Mouse (Mus musculus): ENCODE results near the gene Map1s. TPM values are rescaled to one million over a fixed set of nuclear protein-coding genes. Genes with fewer than 3 reads are reported as not detected.

Map1s gene
- polyA plus RNA-seq, 1 experiment from 2014 or later = 15.2 TPM

- 8% methylated on average over 21 of the region's 21 CpGs for WGBS
- no peak for TF ChIP-seq CTCF (IDR thresholded peaks at IDR 0.05; ENCODE audit: low read depth)
- H3K9ac ChIP-seq (ENCODE audit: low read length) = no peak overlapping the region
- peak; percentile 97 for DNase-seq (ENCODE audit: low spot score)
- peaks cover 12% of the 10 kb centered on the region for H3K36me3 ChIP-seq (ENCODE audit: control insufficient read depth, insufficient read depth, low read length)
- H3K4me3 ChIP-seq (ENCODE audit: low read depth, low read length) = peak overlapping the region; percentile 25; the same call in 1 of the 2 replicates
- peak; percentile 87 for ATAC-seq (ENCODE audit: low FRiP score, low TSS enrichment)
- H3K4me1 ChIP-seq (replicated peaks; ENCODE audit: control insufficient read depth, insufficient read depth) = peaks cover 2% of the 10 kb centered on the region; the same call in 1 of the 2 replicates
- no peaks in the 10 kb centered on the region for H3K9me3 ChIP-seq (ENCODE audit: control insufficient read depth, low read length)
- H3K4me2 ChIP-seq (replicated peaks; ENCODE audit: low read depth) = peak overlapping the region; percentile 44
- H3K27ac ChIP-seq (replicated peaks) = no peak overlapping the region
- no peaks in the 10 kb centered on the region; the same call in 1 of the 2 replicates for H3K27me3 ChIP-seq (ENCODE audit: control insufficient read depth, insufficient read depth, low read length)
Measured at GRCm38 (mm10) chr8:70891356-70891755, 14.4 kb upstream of the Map1s start.

- ATAC-seq (ENCODE audit: low FRiP score, low TSS enrichment) (no peak), DNase-seq (ENCODE audit: low spot score) (peak; percentile 41)
- no peaks in the 10 kb centered on the region; the same call in 1 of the 2 replicates for H3K27me3 ChIP-seq (ENCODE audit: control insufficient read depth, insufficient read depth, low read length)
- peaks cover 12% of the 10 kb centered on the region for H3K36me3 ChIP-seq (ENCODE audit: control insufficient read depth, insufficient read depth, low read length)
- TF ChIP-seq CTCF (IDR thresholded peaks at IDR 0.05; ENCODE audit: low read depth) (no peak), EP300 (optimal IDR thresholded peaks at IDR 0.05) (no peak)
- 6% methylated on average over 73 of the region's 80 CpGs for WGBS
- peak within 1 kb of the TSS; percentile 48; the same call in 1 of the 2 replicates for H3K9ac ChIP-seq (ENCODE audit: low read length)
- peak within 1 kb of the TSS; percentile 25 for H3K4me3 ChIP-seq (ENCODE audit: low read depth, low read length)
- no peak within 1 kb of the TSS for H3K27ac ChIP-seq (replicated peaks)
- no peaks in the 10 kb centered on the region for H3K9me3 ChIP-seq (ENCODE audit: control insufficient read depth, low read length)
- peaks cover 4% of the 10 kb centered on the region; the same call in 1 of the 2 replicates for H3K4me1 ChIP-seq (replicated peaks; ENCODE audit: control insufficient read depth, insufficient read depth)
- peak within 1 kb of the TSS; percentile 44 for H3K4me2 ChIP-seq (replicated peaks; ENCODE audit: low read depth)
Measured at GRCm38 (mm10) chr8:70892022-70892895, 13.5 kb upstream of the Map1s start, which contains the start of gene Slc5a5. Gene Slc5a5, minus strand, starts transcription at chr8:70892757.

GRCm38 (mm10) chr8:70892896-70893655, 12.7 kb upstream of the Map1s start:
- Histone ChIP-seq H3K9ac (ENCODE audit: low read length) (peak overlapping the region; percentile 48; the same call in 1 of the 2 replicates), H3K36me3 (ENCODE audit: control insufficient read depth, insufficient read depth, low read length) (peaks cover 12% of the 10 kb centered on the region), H3K4me3 (ENCODE audit: low read depth, low read length) (peak overlapping the region; percentile 25), H3K9me3 (ENCODE audit: control insufficient read depth, low read length) (no peaks in the 10 kb centered on the region), H3K4me1 (replicated peaks; ENCODE audit: control insufficient read depth, insufficient read depth) (peaks cover 4% of the 10 kb centered on the region; the same call in 1 of the 2 replicates), H3K27ac (replicated peaks) (no peak overlapping the region), H3K27me3 (ENCODE audit: control insufficient read depth, insufficient read depth, low read length) (no peaks in the 10 kb centered on the region; the same call in 1 of the 2 replicates), H3K4me2 (replicated peaks; ENCODE audit: low read depth) (peak overlapping the region; percentile 44)
- 28% methylated on average over 20 of the region's 20 CpGs for WGBS
- ATAC-seq (ENCODE audit: low FRiP score, low TSS enrichment) = no peak
- TF ChIP-seq CTCF (IDR thresholded peaks at IDR 0.05; ENCODE audit: low read depth) = no peak
- no peak for TF ChIP-seq EP300 (optimal IDR thresholded peaks at IDR 0.05)
- no peak for DNase-seq (ENCODE audit: low spot score)

DNA sequence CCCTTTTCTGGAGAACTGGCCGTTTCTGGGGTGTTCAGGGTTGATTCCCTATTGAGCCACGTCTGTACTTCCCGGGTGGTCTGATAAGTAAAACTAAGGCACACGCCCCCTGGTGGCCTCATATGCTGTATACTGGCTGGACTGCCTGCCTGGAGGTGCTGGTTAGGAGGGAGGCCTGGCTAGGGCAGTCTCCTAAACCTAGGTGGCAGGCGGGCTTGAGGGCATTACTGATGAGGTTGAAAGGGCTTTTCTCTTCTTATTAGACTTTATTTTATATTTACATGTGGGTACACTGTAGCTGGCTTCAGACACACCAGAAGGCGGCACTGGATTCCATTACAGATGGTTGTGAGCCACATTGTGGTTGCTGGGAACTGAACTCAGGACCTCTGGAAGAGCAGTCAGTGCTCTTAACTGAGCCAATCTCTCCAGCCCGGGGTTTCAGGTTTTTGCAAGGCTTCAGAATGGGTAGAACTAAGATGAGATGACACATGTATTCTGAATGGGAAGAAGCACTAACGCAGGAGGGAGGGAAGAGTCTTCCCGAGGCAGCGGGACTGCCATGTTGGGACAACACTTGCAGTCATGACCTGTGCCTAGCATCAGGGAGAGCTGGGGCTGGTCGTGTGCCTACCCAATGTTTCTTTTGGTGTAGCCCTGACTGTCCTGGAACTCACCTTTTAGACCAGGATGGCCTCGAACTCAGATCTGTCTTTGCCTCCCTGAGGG, 11.9 kb upstream of the Map1s start:
- peak; percentile 26; the same call in 1 of the 2 replicates for ATAC-seq (ENCODE audit: low FRiP score, low TSS enrichment)

DNA sequence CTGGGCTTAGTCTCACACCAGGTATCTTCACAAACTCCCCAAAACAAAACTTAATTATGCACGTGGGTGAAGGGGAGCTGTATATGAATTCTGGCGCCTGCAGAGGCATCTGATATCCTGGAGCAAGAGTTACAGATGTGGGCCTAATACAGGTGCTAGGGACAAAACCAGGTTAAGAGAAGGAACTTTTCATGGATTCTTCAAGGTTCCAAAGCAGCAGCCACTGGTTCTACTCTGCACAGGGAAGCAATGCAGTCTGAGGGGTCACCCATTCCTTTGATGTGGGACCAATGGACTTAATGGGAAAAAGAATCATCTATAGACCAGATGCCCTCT, 11.4 kb upstream of the Map1s start:
- no peak for ATAC-seq (ENCODE audit: low FRiP score, low TSS enrichment)
- H3K9ac ChIP-seq (ENCODE audit: low read length) = no peak overlapping the region
- H3K27ac ChIP-seq (replicated peaks) = no peak overlapping the region
- H3K27me3 ChIP-seq (ENCODE audit: control insufficient read depth, insufficient read depth, low read length) = no peaks in the 10 kb centered on the region; the same call in 1 of the 2 replicates
- no peak for DNase-seq (ENCODE audit: low spot score)
- no peak overlapping the region for H3K4me3 ChIP-seq (ENCODE audit: low read depth, low read length)
- WGBS = 41% methylated on average over 2 of the region's 2 CpGs
- no peaks in the 10 kb centered on the region for H3K9me3 ChIP-seq (ENCODE audit: control insufficient read depth, low read length)
- H3K36me3 ChIP-seq (ENCODE audit: control insufficient read depth, insufficient read depth, low read length) = peaks cover 12% of the 10 kb centered on the region
- no peak for TF ChIP-seq CTCF (IDR thresholded peaks at IDR 0.05; ENCODE audit: low read depth)
- TF ChIP-seq EP300 (optimal IDR thresholded peaks at IDR 0.05) = no peak
- no peak overlapping the region for H3K4me2 ChIP-seq (replicated peaks; ENCODE audit: low read depth)
- H3K4me1 ChIP-seq (replicated peaks; ENCODE audit: control insufficient read depth, insufficient read depth) = peaks cover 4% of the 10 kb centered on the region; the same call in 1 of the 2 replicates

More for the DNA sequence above, 11.9 kb upstream of the Map1s start:
- H3K36me3 ChIP-seq (ENCODE audit: control insufficient read depth, insufficient read depth, low read length) = peaks cover 12% of the 10 kb centered on the region
- no peak overlapping the region for H3K4me3 ChIP-seq (ENCODE audit: low read depth, low read length)
- peak; percentile 88 for DNase-seq (ENCODE audit: low spot score)
- H3K27ac ChIP-seq (replicated peaks) = no peak overlapping the region
- no peaks in the 10 kb centered on the region; the same call in 1 of the 2 replicates for H3K27me3 ChIP-seq (ENCODE audit: control insufficient read depth, insufficient read depth, low read length)
- H3K9ac ChIP-seq (ENCODE audit: low read length) = no peak overlapping the region
- peaks cover 4% of the 10 kb centered on the region; the same call in 1 of the 2 replicates for H3K4me1 ChIP-seq (replicated peaks; ENCODE audit: control insufficient read depth, insufficient read depth)
- 33% methylated on average over 12 of the region's 12 CpGs for WGBS
- H3K4me2 ChIP-seq (replicated peaks; ENCODE audit: low read depth) = no peak overlapping the region
- H3K9me3 ChIP-seq (ENCODE audit: control insufficient read depth, low read length) = no peaks in the 10 kb centered on the region
- TF ChIP-seq EP300 (optimal IDR thresholded peaks at IDR 0.05) (no peak), CTCF (IDR thresholded peaks at IDR 0.05; ENCODE audit: low read depth) (peak; percentile 83)

Data from stomach, postnatal 0 days (tissue).